Mouse (Mus musculus) testis, postnatal 14 days (tissue): Measurements from ENCODE around the gene Gm11034.

ENCODE experiments used
- DNase-seq: peaks from one replicate; pipeline ENCODE4 v3.0.0; 2021; ENCODE audit warnings: low spot score

Gene Gm11034

GRCm38 (mm10) chr8:72213536-72213935, at the start of gene Gm11034:
TSS of gene Gm11034 (minus strand) at chr8:72213636.
- DNase-seq = no peak

- no peak for DNase-seq
These were observed 49.3 kb upstream of the Gm11034 start for GRCm38 (mm10) chr8:72262756-72263155.

GRCm38 (mm10) chr8:72261872-72262271, 48.4 kb upstream of the Gm11034 start:
- no peak for DNase-seq

GRCm38 (mm10) chr8:72261431-72261830, 48.0 kb upstream of the Gm11034 start:
- DNase-seq = no peak

- DNase-seq = no peak
These were observed 47.6 kb upstream of the Gm11034 start for GRCm38 (mm10) chr8:72261019-72261418.

GRCm38 (mm10) chr8:72260585-72260984, 47.1 kb upstream of the Gm11034 start:
- DNase-seq = no peak

- DNase-seq = no peak
These were observed 46.4 kb upstream of the Gm11034 start for GRCm38 (mm10) chr8:72259862-72260261.

- DNase-seq = no peak
These were observed 44.4 kb upstream of the Gm11034 start for GRCm38 (mm10) chr8:72257902-72258238.

GRCm38 (mm10) chr8:72257171-72257901, 43.9 kb upstream of the Gm11034 start:
- DNase-seq = no peak

- DNase-seq = no peak
These were observed 31.2 kb upstream of the Gm11034 start for GRCm38 (mm10) chr8:72244610-72245009.

- no peak for DNase-seq
These were observed 28.8 kb upstream of the Gm11034 start for GRCm38 (mm10) chr8:72242226-72242625.

GRCm38 (mm10) chr8:72240951-72241350, 27.5 kb upstream of the Gm11034 start:
- DNase-seq = no peak

GRCm38 (mm10) chr8:72240403-72240763, 26.9 kb upstream of the Gm11034 start:
- DNase-seq = no peak

- DNase-seq = peak; percentile 98
These were observed 26.3 kb upstream of the Gm11034 start, which contains the start of gene Ap1m1 for GRCm38 (mm10) chr8:72239499-72240402. TSS of gene Ap1m1 (plus strand) at chr8:72240018.

- DNase-seq = no peak
These were observed 9.2 kb upstream of the Gm11034 start for GRCm38 (mm10) chr8:72222656-72223055.

GRCm38 (mm10) chr8:72220758-72221157, 7.3 kb upstream of the Gm11034 start:
- no peak for DNase-seq

- DNase-seq = peak; percentile 91
These were observed 6.3 kb upstream of the Gm11034 start, which contains the start of gene Fam32a for GRCm38 (mm10) chr8:72219541-72220363. TSS of gene Fam32a (plus strand) at chr8:72219730.

GRCm38 (mm10) chr8:72218781-72219540, 5.5 kb upstream of the Gm11034 start:
- DNase-seq = no peak

GRCm38 (mm10) chr8:72215871-72216270, 2.4 kb upstream of the Gm11034 start:
- no peak for DNase-seq

- DNase-seq = no peak
These were observed 1.6 kb upstream of the Gm11034 start for GRCm38 (mm10) chr8:72215060-72215459.

GRCm38 (mm10) chr8:72212751-72213150, 685 bp downstream of the Gm11034 start, which contains the start of gene Cib3:
TSS of gene Cib3 (minus strand) at chr8:72212837.
- DNase-seq = no peak
